Mouse (Mus musculus) forebrain, embryonic 11.5 days (tissue): ENCODE measurements around the gene Gm9970. TPM values are rescaled to one million over a fixed set of nuclear protein-coding genes. Genes with fewer than 3 reads are reported as not detected.
A peak's percentile ranks its signal among the peaks of the same experiment; 100 is the strongest.

Experiments used
- ATAC-seq: fragments of 200-750 bp; cut with Nextera tagmentation; replicated peaks from 2 replicates; pipeline ENCODE4 v1.8.0; 2017; ENCODE audit warnings: moderate TSS enrichment; ENCODE audit not compliant: low FRiP score
- DNase-seq: peaks from one replicate; pipeline ENCODE4 v3.0.0-alpha.2; 2017; ENCODE audit warnings: low spot score
- H3K27ac ChIP-seq: fragments of 300-500 bp; sonication (generic); 2 replicates; pipeline ENCODE4 v1.5.1; 2014; ENCODE audit warnings: low read depth, low read length
- H3K27me3 ChIP-seq: fragments of 300-500 bp; sonication (generic); 2 replicates; pipeline ENCODE4 v1.6.1; 2014; ENCODE audit warnings: mild to moderate bottlenecking, low read length, mixed read lengths; ENCODE audit not compliant: control insufficient read depth, insufficient read depth
- H3K36me3 ChIP-seq: fragments of 300-500 bp; sonication (generic); 2 replicates; pipeline ENCODE4 v1.6.1; 2014; ENCODE audit warnings: mild to moderate bottlenecking, low read length, moderate library complexity, mixed read lengths; ENCODE audit not compliant: control insufficient read depth, insufficient read depth
- H3K4me1 ChIP-seq: fragments of 300-500 bp; sonication (generic); replicated peaks from 2 replicates; pipeline ENCODE4 v1.6.1; 2014; ENCODE audit warnings: low read length, mixed read lengths; ENCODE audit not compliant: control insufficient read depth, insufficient read depth
- H3K4me2 ChIP-seq: fragments of 300-500 bp; sonication (generic); 2 replicates; pipeline ENCODE4 v1.6.1; 2014; ENCODE audit warnings: low read depth, mild to moderate bottlenecking, low read length, moderate library complexity, mixed read lengths; ENCODE audit not compliant: severe bottlenecking
- H3K4me3 ChIP-seq: fragments of 300-500 bp; sonication (generic); 2 replicates; pipeline ENCODE4 v1.5.1; 2014; ENCODE audit warnings: low read depth, low read length
- H3K9ac ChIP-seq: fragments of 300-500 bp; sonication (generic); 2 replicates; pipeline ENCODE4 v1.6.1; 2014; ENCODE audit warnings: low read length
- H3K9me3 ChIP-seq: fragments of 300-500 bp; sonication (generic); 2 replicates; pipeline ENCODE4 v1.6.1; 2016; ENCODE audit warnings: low read length, mixed read lengths; ENCODE audit not compliant: control insufficient read depth
- WGBS: fragments of 180-500 bp; shearing (Covaris S2); extraction: QIAGEN DNeasy Blood & Tissue Kit; methylation state at CpG from one replicate; pipeline ENCODE4 v1.1.7; 2014; 5-methylcytosine and 5-hydroxymethylcytosine counted together
- polyA plus RNA-seq: library from polyadenylated mRNA; unstranded; fragments of >200 nt; fragmentation: Nextera tagmentation; extraction: Ambion mirVana; gene quantifications from 2 replicates; pipeline ENCODE4 v1.2.1, GENCODE M21; 2014

Gene Gm9970
- polyA plus RNA-seq, 1 experiment from 2014 or later, result not detected

DNA sequence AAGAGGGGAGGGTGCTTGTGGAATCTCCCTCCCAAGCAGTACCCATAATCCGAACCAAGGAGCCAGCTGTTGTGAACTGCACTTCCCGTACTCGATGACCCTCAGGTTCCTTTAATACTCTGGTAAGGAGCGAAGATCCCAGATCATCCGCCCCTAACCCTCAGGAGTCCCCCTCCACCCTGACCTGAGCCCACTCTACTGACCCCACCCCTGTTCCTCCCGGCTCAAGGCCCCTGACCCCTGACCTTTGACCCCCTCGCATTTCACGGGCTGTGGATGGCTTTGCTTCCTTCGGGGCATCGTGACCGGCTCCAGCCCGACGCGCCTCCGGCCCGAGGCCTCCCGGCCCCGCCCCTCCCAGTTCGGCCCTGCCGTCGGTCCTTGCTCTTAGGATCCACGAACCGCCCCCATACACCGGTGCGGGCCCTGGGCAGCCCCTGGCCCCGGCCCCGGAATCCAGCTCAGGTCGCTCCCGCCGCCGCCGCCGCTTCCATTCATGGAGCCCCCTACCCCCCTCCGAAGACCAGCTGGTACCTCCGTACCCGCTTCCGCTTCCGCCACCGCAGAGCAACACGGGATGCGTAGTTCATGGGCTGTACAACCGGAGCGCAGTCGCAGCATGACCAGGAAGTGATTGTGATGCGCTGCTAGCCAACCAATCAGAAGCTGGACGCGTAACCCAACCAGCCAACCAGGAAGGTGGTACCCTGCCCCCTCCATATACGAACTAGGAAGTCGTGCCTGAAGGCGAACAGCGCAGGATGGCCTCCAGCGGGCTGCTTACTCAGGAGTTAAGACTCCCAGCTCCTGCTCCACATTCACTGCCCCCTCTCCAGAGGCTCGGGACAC, 39.1 kb downstream of the Gm9970 start, which contains the start of gene Zfp513:
Zfp513 (minus strand) TSS at position 562 of the 849 bp plus-strand sequence.
- under 1% methylated on average over 53 of the region's 53 CpGs for WGBS
- peaks cover 33% of the 10 kb centered on the region; the same call in 1 of the 2 replicates for H3K36me3 ChIP-seq

DNA sequence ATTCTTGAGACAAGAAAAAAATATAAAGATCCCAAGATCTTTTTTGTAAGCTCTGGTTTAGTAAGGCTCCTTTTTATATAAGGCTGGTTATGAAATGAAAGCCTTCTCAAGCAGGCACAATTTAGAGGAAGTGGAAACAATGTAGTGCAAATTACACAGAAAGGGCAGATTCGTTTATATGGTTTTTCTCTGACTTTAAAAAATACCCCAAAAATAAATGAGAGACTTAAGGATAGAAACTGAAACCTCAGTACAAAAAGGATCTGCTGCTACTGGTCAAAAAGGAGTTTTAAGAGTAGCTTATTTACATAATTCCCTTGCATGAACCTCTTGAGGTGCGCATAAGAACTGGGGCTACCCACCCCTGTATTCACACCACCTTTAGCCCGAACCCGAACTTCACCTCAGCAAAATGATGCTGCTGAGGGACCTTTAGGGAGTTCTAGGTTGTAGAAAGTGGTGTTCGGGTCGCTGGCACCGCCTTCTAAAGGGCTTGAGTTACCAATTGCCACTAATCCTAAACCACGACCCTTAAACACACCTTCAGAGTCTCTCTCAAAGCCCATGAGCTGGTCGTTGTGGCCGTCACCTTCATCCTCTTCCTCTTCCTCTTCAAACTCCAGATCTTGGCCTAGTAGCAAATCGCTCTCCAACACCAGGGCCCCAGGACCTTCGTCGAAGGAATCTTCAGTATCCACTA, 39.8 kb downstream of the Gm9970 start:
- 23% methylated on average over 13 of the region's 13 CpGs for WGBS
- DNase-seq (no peak), ATAC-seq (no peak)
- Histone ChIP-seq H3K9ac (peak overlapping the region; percentile 83), H3K27me3 (no peaks in the 10 kb centered on the region), H3K36me3 (peaks cover 34% of the 10 kb centered on the region; the same call in 1 of the 2 replicates), H3K9me3 (peaks cover 5% of the 10 kb centered on the region), H3K4me2 (peak overlapping the region; percentile 88), H3K4me1 (peaks cover 9% of the 10 kb centered on the region; the same call in 1 of the 2 replicates), H3K4me3 (peak overlapping the region; percentile 76), H3K27ac (peak overlapping the region; percentile 75; the same call in 1 of the 2 replicates)

More for the DNA sequence above, 39.1 kb downstream of the Gm9970 start, which contains the start of gene Zfp513:
- H3K4me1 ChIP-seq, result peaks cover 9% of the 10 kb centered on the region; the same call in 1 of the 2 replicates
- DNase-seq (peak; percentile 97), ATAC-seq (peak; percentile 96)
- H3K9me3 ChIP-seq, result peaks cover 5% of the 10 kb centered on the region
- peak within 1 kb of the TSS; percentile 88 for H3K4me2 ChIP-seq
- peak within 1 kb of the TSS; percentile 76 for H3K4me3 ChIP-seq
- peak within 1 kb of the TSS; percentile 83 for H3K9ac ChIP-seq
- peak within 1 kb of the TSS; percentile 78 for H3K27ac ChIP-seq
- H3K27me3 ChIP-seq, result no peaks in the 10 kb centered on the region

DNA sequence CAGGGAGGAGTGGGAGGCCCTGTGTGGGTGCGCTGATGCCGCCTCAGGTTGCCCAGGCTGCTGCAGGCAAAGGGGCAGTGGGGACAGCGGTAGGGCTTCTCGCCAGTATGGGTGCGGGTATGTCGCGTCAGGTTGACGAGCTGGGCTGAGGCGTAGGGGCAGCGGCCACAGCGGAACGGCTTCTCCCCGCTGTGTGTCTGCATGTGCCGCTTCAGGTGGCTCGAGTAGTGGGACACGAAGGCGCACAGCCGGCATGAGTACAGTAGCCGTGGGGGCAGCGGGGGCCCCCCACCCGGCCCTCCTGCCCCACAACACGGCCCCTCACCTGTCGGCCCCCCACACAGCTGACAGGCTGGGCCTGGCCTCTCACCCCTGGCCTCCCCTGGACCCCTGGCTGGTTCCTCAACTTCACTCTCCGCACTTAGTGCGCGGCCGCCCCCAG, 40.7 kb downstream of the Gm9970 start:
- Histone ChIP-seq H3K36me3 (peaks cover 30% of the 10 kb centered on the region; the same call in 1 of the 2 replicates), H3K27me3 (no peaks in the 10 kb centered on the region), H3K4me2 (no peak overlapping the region), H3K4me1 (peaks cover 9% of the 10 kb centered on the region; the same call in 1 of the 2 replicates), H3K9me3 (peaks cover 5% of the 10 kb centered on the region), H3K4me3 (no peak overlapping the region), H3K9ac (no peak overlapping the region), H3K27ac (no peak overlapping the region)
- ATAC-seq (no peak), DNase-seq (peak; percentile 60)
- 92% methylated on average over 27 of the region's 27 CpGs for WGBS

DNA sequence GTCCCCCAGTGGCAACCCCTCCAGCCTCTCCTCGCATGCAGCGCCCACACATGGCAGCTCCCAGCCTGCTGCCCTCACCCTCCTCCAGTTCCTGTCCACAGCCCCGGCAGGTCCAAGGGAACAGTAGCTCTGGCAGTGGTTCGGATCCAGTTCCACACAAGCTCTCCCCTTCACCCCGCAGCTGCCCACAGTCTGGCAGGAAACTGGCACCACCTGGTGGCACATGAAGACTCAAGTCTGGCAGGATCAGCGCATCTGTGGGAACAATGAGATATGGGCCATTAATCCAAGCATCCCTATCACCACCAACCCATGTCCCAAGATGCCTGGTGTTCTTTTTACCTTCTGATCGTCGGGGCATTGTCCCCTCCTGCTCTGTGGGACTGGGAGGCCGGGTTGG, 41.1 kb downstream of the Gm9970 start:
- Histone ChIP-seq H3K9ac (no peak overlapping the region), H3K4me3 (no peak overlapping the region), H3K4me1 (peaks cover 9% of the 10 kb centered on the region; the same call in 1 of the 2 replicates), H3K9me3 (peaks cover 5% of the 10 kb centered on the region), H3K27ac (no peak overlapping the region), H3K36me3 (peaks cover 29% of the 10 kb centered on the region; the same call in 1 of the 2 replicates), H3K4me2 (no peak overlapping the region), H3K27me3 (no peaks in the 10 kb centered on the region)
- no peak for ATAC-seq
- no peak for DNase-seq
- WGBS, result 92% methylated on average over 9 of the region's 9 CpGs

DNA sequence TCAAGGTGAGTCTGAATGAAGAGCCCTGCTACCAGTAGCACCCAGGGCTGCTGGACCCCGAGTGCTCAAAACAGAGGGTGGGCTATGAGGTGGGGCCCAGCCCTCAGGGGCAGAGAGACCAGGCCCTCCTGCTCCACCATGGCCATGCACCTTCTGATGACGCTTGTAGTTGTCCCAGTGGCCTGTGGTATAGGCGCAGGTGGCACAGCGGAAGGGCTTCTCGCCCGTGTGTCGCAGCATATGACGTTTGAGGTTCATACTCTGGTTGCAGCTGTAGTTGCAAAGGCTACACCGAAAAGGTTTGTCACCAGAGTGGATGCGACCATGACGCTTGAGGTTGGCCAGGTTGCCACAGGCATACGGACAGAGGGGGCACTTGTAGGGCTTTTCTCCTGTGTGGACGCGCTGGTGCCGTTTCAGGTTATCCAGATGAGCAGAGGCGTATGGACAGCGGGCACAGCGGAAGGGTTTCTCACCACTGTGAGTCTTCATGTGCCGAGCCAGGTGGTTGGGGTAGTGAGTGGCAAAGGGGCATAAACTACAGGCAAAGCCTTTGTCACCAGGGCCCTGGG, 41.6 kb downstream of the Gm9970 start:
- H3K27ac ChIP-seq, result no peak overlapping the region
- no peak overlapping the region for H3K4me3 ChIP-seq
- peaks cover 5% of the 10 kb centered on the region for H3K9me3 ChIP-seq
- DNase-seq (no peak), ATAC-seq (no peak)
- no peak overlapping the region for H3K9ac ChIP-seq
- H3K4me2 ChIP-seq, result no peak overlapping the region
- WGBS, result 94% methylated on average over 19 of the region's 19 CpGs
- H3K4me1 ChIP-seq, result peaks cover 9% of the 10 kb centered on the region; the same call in 1 of the 2 replicates
- H3K36me3 ChIP-seq, result peaks cover 27% of the 10 kb centered on the region; the same call in 1 of the 2 replicates
- no peaks in the 10 kb centered on the region for H3K27me3 ChIP-seq

DNA sequence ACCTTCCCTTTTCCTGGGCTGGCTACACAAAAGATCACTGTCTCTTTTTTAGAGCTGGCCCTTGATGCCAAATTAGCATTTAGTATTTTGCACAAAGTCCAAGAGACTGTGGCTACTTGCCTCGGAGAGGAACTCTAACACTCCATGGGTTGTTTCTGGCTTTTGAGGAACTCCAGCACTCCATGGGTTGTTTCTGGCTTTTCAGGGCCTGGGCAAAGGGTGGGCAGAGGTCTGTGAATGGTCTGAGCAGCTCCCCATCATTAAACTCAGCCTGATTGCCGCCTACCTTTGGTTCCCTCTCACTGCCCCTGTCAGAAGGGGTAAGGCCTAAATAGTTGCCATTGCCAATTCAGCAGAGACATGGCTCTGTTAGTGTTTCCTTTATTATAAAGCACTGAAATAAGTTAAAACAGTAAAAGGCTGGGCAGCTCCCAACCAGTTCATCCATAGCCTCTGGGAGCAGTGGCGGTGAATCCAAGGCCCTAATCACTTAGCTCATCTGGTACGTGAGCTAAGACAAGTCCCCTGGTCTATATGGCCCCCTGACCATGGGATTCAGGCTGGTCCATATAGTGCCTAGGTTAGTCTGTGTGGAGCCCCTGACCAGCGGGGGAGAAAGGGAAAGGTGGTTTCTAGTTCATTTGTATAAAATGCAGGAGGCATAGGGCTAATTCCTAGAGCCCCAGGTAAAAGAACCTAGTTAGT, 42.3 kb downstream of the Gm9970 start:
- Histone ChIP-seq H3K9me3 (peaks cover 5% of the 10 kb centered on the region), H3K4me3 (no peak overlapping the region), H3K27ac (no peak overlapping the region), H3K4me1 (peaks cover 12% of the 10 kb centered on the region; the same call in 1 of the 2 replicates), H3K27me3 (no peaks in the 10 kb centered on the region), H3K9ac (no peak overlapping the region), H3K36me3 (peaks cover 27% of the 10 kb centered on the region; the same call in 1 of the 2 replicates), H3K4me2 (no peak overlapping the region)
- WGBS, result 88% methylated on average over 5 of the region's 5 CpGs
- ATAC-seq, result no peak
- DNase-seq, result no peak

DNA sequence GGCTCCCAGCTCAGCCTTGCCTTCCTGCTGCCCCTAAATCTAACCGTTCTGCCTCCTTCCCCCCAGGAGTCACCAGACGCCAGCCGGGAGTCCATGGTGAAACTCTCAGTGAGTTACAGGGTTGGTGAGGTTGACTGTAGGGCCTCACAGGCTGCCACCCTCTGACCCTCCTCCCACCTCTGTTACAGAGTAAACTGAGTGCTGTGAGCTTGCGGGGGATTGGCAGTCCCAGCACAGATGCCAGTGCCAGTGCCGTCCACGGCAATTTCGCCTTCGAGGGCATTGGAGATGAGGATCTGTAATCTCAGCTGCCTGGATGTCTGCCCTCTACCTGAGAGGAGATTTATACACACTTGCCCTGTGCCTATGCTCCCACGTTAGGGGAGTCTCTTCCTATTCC, 42.9 kb downstream of the Gm9970 start:
- Histone ChIP-seq H3K36me3 (peaks cover 24% of the 10 kb centered on the region; the same call in 1 of the 2 replicates), H3K27ac (no peak overlapping the region), H3K4me3 (no peak overlapping the region), H3K9ac (no peak overlapping the region), H3K9me3 (peaks cover 5% of the 10 kb centered on the region), H3K4me1 (peaks cover 12% of the 10 kb centered on the region; the same call in 1 of the 2 replicates), H3K27me3 (no peaks in the 10 kb centered on the region), H3K4me2 (no peak overlapping the region)
- ATAC-seq, result no peak
- WGBS, result 90% methylated on average over 9 of the region's 9 CpGs
- no peak for DNase-seq
